Mouse (Mus musculus): ENCODE measurements at regions not wholly inside any gene's neighbourhood (a gene's known extent, or its start where the extent isn't known, plus 50 kb on each side); places are given as distances from the start of the nearest gene placed in this dataset.

DNA sequence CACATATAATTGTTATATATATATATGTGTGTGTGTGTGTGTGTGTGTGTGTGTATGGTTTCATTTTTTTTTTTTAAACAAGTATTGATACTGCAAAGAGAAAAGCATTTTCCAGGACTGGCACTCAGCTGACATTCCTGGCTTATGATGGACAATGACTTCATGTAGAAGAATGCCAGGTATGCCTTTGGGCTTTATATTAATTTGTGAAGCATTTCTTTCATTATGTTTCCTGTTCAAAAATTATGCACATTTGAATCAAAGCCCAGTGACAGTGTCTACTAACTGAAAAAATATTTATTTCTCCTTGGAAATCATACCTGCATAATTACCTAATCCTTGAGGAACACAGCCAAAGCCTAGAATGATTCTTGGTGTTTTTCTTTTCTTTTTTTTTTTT, 256.4 kb upstream of the Nudt12 start:
- TF ChIP-seq TCF12 (IDR thresholded peaks at IDR 0.05; ENCODE audit: insufficient read depth, poor library complexity, severe bottlenecking) (no peak), POLR2AphosphoS2 (IDR thresholded peaks at IDR 0.05; ENCODE audit: insufficient read length, low read depth) (no peak), TCF3 (IDR thresholded peaks at IDR 0.05; ENCODE audit: insufficient read length, low read depth) (no peak), E2F4 (IDR thresholded peaks at IDR 0.05; ENCODE audit: insufficient read depth) (no peak), USF1 (IDR thresholded peaks at IDR 0.05; ENCODE audit: low read depth) (no peak), SRF (IDR thresholded peaks at IDR 0.05; ENCODE audit: control insufficient read depth, insufficient read length, low read depth) (no peak), POLR2A (IDR thresholded peaks at IDR 0.05; ENCODE audit: insufficient read length, low read depth) (no peak), MAX (IDR thresholded peaks at IDR 0.05; ENCODE audit: low read depth) (no peak)
